Mouse (Mus musculus) myocyte (in vitro differentiated cells): Measurements from ENCODE around the gene Garem2.

Source experiments
- E2F4 ChIP-seq: IDR thresholded peaks from one replicate; pipeline ENCODE4 v1.6.1; 2011; ENCODE audit warnings: mild to moderate bottlenecking, control low read depth, moderate library complexity; ENCODE audit not compliant: insufficient read depth
- MAX ChIP-seq: IDR thresholded peaks from one replicate; pipeline ENCODE4 v1.6.1; 2011; ENCODE audit warnings: low read depth, mild to moderate bottlenecking, control low read depth
- MYOD1 ChIP-seq, 3 experiments: IDR thresholded peaks; one replicate each; pipeline ENCODE4 v1.6.1; 2011; ENCODE audit warnings: control low read depth in 2 of 3, low read depth in 2 of 3, mild to moderate bottlenecking in 2 of 3, moderate library complexity in 1 of 3; ENCODE audit not compliant: insufficient read length in 2 of 3, control insufficient read depth in 1 of 3
- MYOG ChIP-seq, 3 experiments: IDR thresholded peaks; one replicate each; pipeline ENCODE4 v1.6.1; 2011; ENCODE audit warnings: control low read depth in 2 of 3, low read depth in 2 of 3, mild to moderate bottlenecking in 2 of 3; ENCODE audit not compliant: insufficient read length in 2 of 3, control insufficient read depth in 1 of 3, insufficient read depth in 1 of 3
- POLR2A ChIP-seq: IDR thresholded peaks from one replicate; pipeline ENCODE4 v1.6.1; 2011; ENCODE audit warnings: low read depth, mild to moderate bottlenecking, control low read depth, moderate library complexity; ENCODE audit not compliant: insufficient read length
- POLR2AphosphoS2 ChIP-seq: IDR thresholded peaks from one replicate; pipeline ENCODE4 v1.6.1; 2011; ENCODE audit warnings: low read depth, control low read depth; ENCODE audit not compliant: insufficient read length
- REST ChIP-seq: IDR thresholded peaks from one replicate; pipeline ENCODE4 v1.6.1; 2011; ENCODE audit warnings: mild to moderate bottlenecking, control low read depth, moderate library complexity; ENCODE audit not compliant: insufficient read depth, insufficient read length
- SRF ChIP-seq: IDR thresholded peaks from one replicate; pipeline ENCODE4 v1.6.1; 2011; ENCODE audit warnings: low read depth; ENCODE audit not compliant: control insufficient read depth, insufficient read length
- TCF12 ChIP-seq: IDR thresholded peaks from one replicate; pipeline ENCODE4 v1.6.1; 2011; ENCODE audit warnings: mild to moderate bottlenecking, control low read depth; ENCODE audit not compliant: poor library complexity, insufficient read depth, severe bottlenecking
- USF1 ChIP-seq: IDR thresholded peaks from one replicate; pipeline ENCODE4 v1.6.1; 2011; ENCODE audit warnings: low read depth, mild to moderate bottlenecking, control low read depth, moderate library complexity

- TF ChIP-seq USF1 (no peak), POLR2AphosphoS2 (no peak), POLR2A (no peak), TCF12 (no peak), MYOD1 (IDR thresholded peaks at IDR 0.05; ENCODE audit: control insufficient read depth in 1 of 3, insufficient read length in 2 of 3, low read depth in 2 of 3) (no peak), E2F4 (no peak), REST (no peak), MAX (no peak), SRF (no peak), MYOG (IDR thresholded peaks at IDR 0.05; ENCODE audit: control insufficient read depth in 1 of 3, insufficient read depth in 1 of 3, insufficient read length in 2 of 3, low read depth in 2 of 3) (no peak)
Measured at GRCm38 (mm10) chr5:30058216-30058731, 46.7 kb upstream of the Garem2 start.
